Mouse (Mus musculus) lung, adult 10 weeks (tissue): ENCODE measurements around the gene Rpp38. TPM values are rescaled to one million over a fixed set of nuclear protein-coding genes. Genes with fewer than 3 reads are reported as not detected.

Source experiments
- polyA plus RNA-seq: library from polyadenylated mRNA; stranded (reverse); fragments of 350-450 nt; fragmentation: Illumina TruSeq; extraction: RNeasy Lipid Tissue Mini Kit (QIAGEN cat#74804); gene quantifications from one replicate; pipeline ENCODE4 v1.2.3, GENCODE M21; 2014; ENCODE audit warnings: low read depth, low replicate concordance; ENCODE audit not compliant: insufficient read depth

Gene Rpp38
- polyA plus RNA-seq = 5.6 TPM

DNA sequence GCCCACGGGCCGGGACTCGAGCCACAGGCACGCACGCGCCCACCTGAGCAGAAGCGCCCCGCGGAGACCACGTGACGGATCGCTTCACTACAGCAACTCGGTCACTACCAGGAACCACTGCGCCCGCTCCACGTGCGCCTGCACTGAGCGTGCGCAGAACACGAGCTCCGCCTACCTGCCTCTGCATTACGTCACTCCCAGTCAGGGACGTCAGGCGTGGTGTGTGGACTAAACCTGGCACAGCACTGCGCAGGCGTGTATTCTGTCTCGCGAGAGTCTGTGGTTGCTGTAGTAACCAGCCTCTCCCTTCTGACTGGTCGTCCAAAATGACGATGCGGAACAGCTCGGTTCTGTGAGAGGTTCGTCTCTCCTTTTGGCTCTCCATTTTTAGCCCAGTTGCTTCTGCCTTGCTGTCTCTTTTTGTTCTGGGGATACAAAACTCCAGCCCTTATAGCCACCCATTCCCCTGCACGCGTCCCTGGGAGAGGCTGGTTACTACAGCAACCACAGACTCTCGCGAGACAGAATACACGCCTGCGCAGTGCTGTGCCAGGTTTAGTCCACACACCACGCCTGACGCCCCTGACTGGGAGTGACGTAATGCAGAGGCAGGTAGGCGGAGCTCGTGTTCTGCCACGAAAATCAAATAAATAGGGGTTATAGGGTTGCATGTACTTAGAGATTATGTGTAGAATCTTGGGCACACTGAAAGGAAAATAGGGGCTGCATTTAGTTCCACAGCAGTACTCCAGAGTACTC is at the start of gene Rpp38:
Gene Rpp38 (minus strand): TSS at position 160 of the 759 bp plus-strand sequence.

DNA sequence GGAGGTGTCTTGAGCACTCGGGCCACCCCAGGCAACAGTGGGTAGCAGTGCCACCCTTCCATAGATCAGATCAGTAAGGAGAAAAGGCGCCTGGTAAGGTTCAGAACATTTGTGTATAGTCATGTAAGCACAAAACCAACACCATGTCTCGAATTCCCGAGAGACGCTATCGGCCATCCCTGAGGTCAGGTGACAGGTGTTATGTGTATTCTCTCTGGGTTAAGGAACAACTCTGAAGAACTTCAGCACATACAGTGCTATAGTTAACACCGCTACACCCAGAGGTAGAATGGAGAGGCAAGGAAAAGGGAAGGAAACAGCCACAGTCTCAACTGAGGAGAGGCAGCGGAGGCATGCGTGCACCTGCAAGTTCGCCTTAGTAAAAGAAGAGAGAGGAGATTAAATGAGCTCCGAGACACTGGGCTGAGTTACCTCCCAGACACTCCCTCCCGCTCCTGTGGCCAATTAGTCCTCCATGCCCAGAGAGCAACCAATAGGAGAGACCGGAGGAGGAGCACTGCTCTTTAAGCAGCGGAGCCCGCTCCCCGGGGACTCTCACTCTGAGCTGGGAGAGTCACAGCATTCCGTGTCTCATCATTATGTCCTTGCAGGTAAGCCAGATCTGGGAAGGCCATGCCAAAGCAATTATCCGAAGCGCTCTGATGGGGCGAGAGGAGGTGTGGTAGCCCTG is 3.3 kb upstream of the Rpp38 start, which contains the start of gene Acbd7:
Gene Acbd7 (plus strand): TSS at position 558 of the 691 bp plus-strand sequence.

DNA sequence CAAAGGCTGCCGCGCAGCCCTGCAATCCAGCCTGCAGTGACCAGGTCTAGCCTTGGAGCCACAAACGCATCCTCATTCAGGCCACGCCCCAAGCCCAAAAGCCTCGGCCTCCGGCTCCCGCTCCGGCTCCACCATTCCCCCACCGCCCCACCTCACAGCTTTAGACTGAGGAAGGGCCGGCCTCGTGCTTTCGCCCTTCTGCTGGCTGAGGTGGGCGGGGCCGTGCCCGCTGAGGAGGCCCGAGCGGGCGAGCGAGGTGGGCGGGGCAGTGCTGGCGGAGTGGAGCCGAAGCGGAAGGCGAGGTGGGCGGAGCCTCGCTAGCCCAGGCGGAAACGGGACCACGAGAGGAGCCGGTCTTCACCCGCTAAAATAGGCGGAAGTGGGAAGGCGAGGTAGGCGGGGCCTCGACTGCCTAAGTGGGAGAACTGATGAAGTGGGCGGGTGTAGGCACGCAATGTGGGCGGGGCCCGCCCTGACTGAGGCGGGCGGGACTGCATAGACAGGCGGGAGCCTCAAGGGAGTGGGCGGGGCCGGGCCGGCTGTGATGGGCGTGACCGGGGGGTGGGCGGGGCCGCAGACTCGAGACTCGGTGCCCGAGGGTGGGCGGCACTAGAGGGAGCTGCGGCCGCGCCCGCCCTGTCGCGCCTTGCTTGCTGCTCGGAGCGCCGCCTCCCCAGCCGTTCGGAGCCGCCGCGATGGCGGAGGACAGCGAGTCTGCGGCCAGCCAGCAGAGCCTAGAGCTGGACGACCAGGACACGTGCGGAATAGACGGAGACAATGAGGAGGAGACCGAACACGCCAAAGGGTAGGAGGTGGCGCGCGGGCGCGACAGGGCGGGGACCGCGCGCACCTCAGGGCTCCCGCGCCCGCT is 48.6 kb downstream of the Rpp38 start, which contains the start of gene Nmt2:
Gene Nmt2 (plus strand): TSS at position 611 of the 871 bp plus-strand sequence.

Other genes starting within 250 kb of the Rpp38 start
- 20.3 TPM for gene Fam171a1, start 218.4 kb downstream of the Rpp38 start, polyA plus RNA-seq
- 9.9 TPM for gene Nmt2, start 48.4 kb downstream of the Rpp38 start, polyA plus RNA-seq
- 1.2 TPM for gene Acbd7, start 3.5 kb upstream of the Rpp38 start, polyA plus RNA-seq
- 0.15 TPM for gene Olah, start 64.6 kb upstream of the Rpp38 start, polyA plus RNA-seq
- 18.0 TPM for gene Meig1, start 90.0 kb upstream of the Rpp38 start, polyA plus RNA-seq
- gene Dclre1c, start 91.5 kb upstream of the Rpp38 start, polyA plus RNA-seq = 2.2 TPM
- 0.90 TPM for gene Suv39h2, start 142.4 kb upstream of the Rpp38 start, polyA plus RNA-seq
- gene Gm45902, start 180.1 kb upstream of the Rpp38 start, polyA plus RNA-seq = 0.71 TPM
- gene Hspa14, start 180.2 kb upstream of the Rpp38 start, polyA plus RNA-seq = 27.9 TPM
- 1.0 TPM for gene Cdnf, start 180.4 kb upstream of the Rpp38 start, polyA plus RNA-seq
- gene Fam107b, start 237.8 kb upstream of the Rpp38 start, polyA plus RNA-seq = 29.2 TPM